Mouse (Mus musculus) CH12F3 (cell line): ENCODE measurements around the gene Olfr547.
"Not testable (repeated sequence)": the region's sequence is repeated elsewhere in the genome, so short reads cannot be mapped to it uniquely, and the experiment has no call there.

Source experiments
- in situ Hi-C: fragments of 300-500 bp; cut with MboI; formaldehyde crosslinking; loops from 2 replicates; pipeline ENCODE4 v1.14.3; 2020; ENCODE audit warnings: low sequenced_read_pairs

The Olfr547 gene

GRCm38 (mm10) chr7:102534449-102534848 is at the start of gene Olfr547:
Gene Olfr547 (plus strand): TSS chr7:102534749.
- in situ Hi-C loops: no loop called here

DNA sequence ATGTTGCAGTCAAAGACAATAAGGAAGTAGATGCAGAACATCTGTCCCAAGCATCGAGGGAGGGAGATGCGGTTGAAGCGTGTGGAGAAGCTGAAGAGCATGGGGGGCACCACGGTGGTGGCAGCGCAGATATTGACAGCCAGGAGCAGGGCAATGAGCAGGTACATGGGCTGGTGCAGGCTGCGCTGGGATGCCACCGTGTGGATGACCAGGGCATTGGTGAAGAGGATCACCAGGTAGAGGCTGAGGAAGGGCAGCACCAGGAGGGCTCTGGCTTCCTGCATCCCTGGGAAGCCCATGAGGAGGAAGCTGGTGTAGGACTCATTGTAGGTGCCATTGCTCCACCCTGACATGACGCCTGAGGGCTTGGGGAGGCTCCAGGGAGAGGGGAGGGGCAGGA is 49.8 kb upstream of the Olfr547 start:
- in situ Hi-C loops: not testable (repeated sequence)

GRCm38 (mm10) chr7:102486105-102486504 is 48.4 kb upstream of the Olfr547 start:
- in situ Hi-C loops: no loop called here

DNA sequence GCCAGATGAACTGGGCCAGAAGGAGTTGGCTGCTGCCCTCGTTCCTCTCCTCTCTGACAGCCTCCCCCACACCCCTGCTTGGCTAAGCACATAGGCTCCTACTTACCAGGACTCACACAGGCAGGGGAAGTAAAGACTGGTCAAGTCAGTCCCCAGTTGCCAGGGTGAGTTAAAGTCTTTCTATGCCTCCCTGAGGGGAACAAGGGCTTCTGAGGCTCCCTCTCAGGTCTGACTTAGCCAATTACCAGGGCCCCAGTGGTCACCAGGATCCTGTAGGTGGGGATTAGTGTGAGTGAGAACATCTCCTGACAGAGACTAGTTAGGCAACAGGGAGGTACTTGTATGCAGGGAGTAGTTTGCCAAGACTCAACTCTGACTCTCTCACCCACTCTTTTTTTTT is 46.4 kb upstream of the Olfr547 start, which contains the start of gene Olfr544:
Gene Olfr544 (minus strand): TSS at position 153 of the 400 bp plus-strand sequence.
- in situ Hi-C loops: no loop called here

GRCm38 (mm10) chr7:102494416-102494815 is 40.1 kb upstream of the Olfr547 start:
- in situ Hi-C loops: not testable (repeated sequence)

DNA sequence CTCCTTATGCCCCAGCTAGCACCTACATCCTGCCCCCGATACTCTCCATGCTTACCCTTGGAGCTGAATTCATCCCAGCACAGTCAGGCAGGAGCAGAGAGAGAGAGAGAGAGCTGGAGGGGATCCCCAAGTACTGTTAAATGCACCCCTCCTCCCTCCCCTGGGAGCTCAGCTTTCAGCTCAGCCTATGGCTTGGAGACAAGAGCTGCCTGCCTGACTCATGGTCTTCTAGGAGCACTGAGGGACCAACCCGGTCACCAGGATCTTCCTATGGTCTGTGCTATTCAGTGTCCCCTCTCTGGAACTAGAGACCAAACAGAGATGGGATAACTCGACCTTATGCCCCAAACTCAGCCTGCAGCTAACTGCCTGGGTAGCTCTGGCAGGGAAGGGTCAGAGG is 35.1 kb upstream of the Olfr547 start, which contains the start of gene Olfr545:
Gene Olfr545 (minus strand): TSS at position 101 of the 400 bp plus-strand sequence.
- in situ Hi-C loops: no loop called here

DNA sequence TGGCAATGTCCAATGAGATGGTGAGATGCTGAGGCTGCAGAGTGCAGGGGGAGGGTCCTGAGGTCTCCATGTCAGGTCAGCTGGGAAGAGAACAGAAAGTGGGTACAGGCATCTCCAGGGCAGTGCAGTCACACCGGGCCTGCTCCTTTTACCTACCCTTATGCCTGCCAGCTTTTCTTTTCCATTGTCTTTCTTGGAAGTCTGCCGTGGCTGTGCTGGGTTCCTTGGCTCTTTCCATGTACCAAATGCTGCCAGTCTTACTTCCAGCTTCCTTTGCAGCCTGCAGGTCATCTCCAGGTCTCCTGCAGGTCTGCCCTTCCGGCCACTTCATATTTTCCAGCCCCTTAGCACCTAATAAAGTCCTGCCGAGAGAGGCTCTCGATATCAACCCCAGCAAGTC is 32.6 kb upstream of the Olfr547 start:
- in situ Hi-C loops: loop anchor here (10.0 kb wide), 2 partner anchors 133 to 413 kb away; partner anchors contain the start of genes Olfr554 and Olfr571

- in situ Hi-C loops: loop anchor here (10.0 kb wide), 2 partner anchors 128 to 408 kb away; partner anchors contain the start of genes Olfr554 and Olfr571
Measured at GRCm38 (mm10) chr7:102506848-102507247, 27.7 kb upstream of the Olfr547 start.

DNA sequence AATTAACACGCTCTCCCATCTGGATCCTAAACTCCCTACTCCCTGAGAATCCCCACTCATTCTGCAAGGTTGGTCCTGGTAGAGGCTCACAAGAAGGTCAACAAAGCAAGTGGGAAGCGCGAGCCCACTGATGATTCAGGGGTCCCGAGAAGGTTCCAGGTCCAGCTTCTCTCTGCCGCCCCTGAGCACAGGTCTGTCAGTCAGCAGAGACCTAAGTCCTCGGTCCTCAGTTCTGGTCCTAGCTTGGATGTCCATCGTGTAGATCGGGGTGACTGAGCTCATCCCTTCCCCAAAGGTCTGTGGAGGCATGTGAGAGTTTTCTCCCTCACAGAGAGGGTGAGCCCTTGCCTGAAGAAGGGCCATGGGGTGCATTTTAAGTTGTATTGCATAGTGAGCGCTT is 26.5 kb upstream of the Olfr547 start:
- in situ Hi-C loops: loop anchor here (10.0 kb wide), 2 partner anchors 127 to 407 kb away; partner anchors contain the start of genes Olfr554 and Olfr571

DNA sequence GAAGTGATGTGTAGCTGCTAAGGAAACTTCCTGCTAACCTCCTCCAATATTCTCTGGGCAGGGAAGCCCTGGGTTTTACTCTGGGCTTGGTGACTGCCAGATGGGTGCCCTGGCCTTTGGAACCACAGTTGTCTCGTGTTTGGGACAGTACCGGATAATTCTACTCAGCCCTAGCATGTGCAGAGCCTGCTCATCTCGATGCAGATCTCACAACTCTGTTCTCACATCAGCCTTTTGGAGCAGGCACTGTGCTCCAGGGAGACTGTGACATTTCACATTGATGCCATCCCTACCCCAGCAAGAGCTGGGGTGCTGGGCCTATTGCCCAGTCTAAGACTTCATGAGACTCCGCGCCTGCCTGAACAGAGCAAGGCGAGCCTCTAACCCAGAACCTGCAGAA is 25.9 kb upstream of the Olfr547 start:
- in situ Hi-C loops: loop anchor here (10.0 kb wide), 2 partner anchors 126 to 406 kb away; partner anchors contain the start of genes Olfr554 and Olfr571

GRCm38 (mm10) chr7:102509726-102510125 is 24.8 kb upstream of the Olfr547 start:
- in situ Hi-C loops: loop anchor here (10.0 kb wide), 2 partner anchors 125 to 405 kb away; partner anchors contain the start of genes Olfr554 and Olfr571

DNA sequence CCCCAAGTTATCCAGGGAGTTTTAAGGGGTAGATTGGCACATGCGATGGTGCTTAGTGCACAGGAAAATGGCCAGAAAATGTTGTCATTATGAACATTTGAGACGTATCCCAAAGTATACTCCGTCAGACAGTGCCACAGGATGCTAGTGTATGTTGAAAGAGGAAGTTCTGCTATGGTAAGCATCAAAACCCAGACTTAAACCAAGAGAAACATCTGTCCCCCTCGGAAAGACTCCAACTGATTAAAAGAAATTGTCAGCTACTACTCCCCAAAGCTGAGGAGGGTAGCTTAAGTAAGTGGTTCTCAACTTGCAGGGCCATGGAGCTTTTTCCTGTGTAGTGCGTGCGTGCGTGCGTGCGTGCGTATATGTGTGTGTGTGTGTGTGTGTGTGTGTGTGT is 22.6 kb upstream of the Olfr547 start:
- in situ Hi-C loops: no loop called here

DNA sequence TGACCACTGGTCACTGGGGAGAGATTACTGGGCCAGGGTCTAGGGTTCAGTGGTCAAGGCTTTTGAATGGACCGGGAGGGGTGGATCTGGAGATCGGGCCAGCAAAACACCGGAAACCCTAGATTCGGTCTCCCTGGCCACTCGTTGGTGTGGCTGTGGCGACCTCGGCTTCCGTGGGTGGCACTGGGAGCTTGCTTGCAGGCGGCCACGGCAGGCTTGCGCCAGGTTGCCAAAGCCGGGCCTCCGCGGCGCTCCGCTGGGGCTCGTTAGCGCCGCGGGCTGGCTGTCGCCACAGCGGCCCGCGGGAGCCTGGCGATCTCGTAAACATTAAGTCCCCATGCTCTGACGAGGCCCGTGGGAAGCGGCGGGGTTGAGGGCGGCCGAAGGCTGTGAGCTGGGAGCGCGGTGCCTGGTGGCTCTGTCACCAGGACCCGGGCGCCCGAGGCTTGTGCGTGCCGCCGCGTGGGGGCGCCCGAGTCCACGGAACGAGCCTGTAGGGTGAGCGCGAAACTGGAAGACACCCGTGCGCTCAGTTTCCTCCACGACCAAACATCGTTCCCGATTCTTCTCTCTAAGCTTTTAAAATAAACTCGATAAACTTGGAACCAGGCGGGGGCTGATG is 21.6 kb upstream of the Olfr547 start:
- in situ Hi-C loops: no loop called here

GRCm38 (mm10) chr7:102514144-102514543 is 20.4 kb upstream of the Olfr547 start:
- in situ Hi-C loops: no loop called here

GRCm38 (mm10) chr7:102516261-102517050 is 18.1 kb upstream of the Olfr547 start:
- in situ Hi-C loops: no loop called here

- in situ Hi-C loops: no loop called here
Measured at GRCm38 (mm10) chr7:102517051-102517335, 17.6 kb upstream of the Olfr547 start.

DNA sequence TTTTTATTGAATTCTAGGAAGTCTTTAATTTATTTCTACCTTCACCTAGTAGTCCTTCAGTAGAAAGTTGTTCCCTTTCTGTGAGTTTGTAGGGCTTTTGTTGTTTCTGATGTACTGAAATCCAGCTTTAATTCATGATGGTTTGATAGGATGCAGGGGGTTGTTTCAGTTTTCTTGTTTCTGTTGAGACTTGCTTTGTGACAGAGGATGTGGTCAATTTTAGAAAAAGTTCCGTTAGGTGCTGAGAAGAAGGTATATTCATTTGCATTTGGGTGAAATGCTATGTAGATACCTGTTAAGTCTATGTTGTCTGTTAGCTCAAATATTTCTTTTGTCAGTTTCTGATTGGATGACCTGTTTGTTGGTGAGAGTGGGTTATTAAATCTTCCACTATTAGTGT is 5.5 kb upstream of the Olfr547 start:
- in situ Hi-C loops: no loop called here

DNA sequence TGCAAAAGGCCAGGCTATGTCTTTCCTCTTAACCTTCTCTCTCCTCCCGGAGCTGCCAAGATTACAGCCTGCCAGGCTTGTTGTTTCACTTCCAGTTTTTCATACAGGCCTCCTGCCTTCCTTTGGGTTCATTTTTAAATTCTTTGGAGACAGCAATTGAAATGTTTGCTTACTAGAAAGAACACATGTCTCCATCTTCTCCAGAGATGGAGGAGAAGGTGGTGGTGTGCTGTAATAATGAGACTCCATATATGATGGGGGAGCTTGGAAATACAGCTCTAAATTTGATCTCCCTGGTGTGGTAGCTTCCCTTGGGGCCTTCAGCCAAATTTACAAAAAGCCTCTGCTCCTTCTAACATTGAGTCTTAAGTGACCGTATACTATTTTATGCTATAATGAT is 6.0 kb downstream of the Olfr547 start, which contains the start of gene Olfr548-ps1:
Gene Olfr548-ps1 (plus strand): TSS at position 301 of the 400 bp plus-strand sequence.
- in situ Hi-C loops: no loop called here

DNA sequence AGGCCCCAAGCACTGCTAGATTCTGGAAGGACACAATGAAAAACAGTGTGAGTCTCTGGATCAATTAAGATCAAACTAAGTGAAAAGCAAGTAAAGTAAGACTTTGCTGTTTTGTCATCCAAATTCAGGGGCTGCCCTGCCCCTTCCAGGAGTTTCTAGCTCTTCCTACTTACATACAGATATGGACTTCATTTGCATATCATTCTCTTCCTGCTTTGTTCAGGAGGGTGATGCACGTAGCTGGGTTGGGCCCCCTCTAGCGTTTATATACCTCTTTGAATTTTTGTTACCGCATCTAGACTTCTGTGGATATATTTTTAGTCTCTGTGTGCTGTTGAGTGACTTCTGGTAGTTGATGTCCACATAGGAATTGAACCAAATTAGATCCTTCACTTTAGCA is 6.7 kb downstream of the Olfr547 start:
- in situ Hi-C loops: no loop called here

- in situ Hi-C loops: no loop called here
Measured at GRCm38 (mm10) chr7:102549570-102549969, 15.0 kb downstream of the Olfr547 start, which contains the start of gene Olfr549. Gene Olfr549 (plus strand): TSS chr7:102549870.

DNA sequence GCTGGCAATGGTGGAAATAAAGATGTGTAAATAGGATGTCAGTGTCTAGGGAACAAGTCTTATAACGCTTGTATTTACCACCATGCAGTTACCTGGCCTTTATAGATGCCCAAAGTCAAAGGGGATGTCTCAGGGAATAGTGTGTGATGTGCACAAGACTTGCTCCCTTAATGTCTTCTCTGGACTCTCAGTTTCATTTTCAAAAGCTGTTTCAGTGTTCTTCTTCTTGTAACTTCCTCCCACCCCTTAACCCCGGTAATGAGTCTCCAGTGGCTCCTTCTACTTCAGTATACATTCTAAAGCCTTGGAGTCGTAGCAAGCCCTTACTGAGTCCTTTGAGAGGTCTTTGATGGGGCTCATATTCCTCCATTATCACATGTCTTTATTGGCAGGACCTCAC is 18.7 kb downstream of the Olfr547 start:
- in situ Hi-C loops: no loop called here
